In genomic region chr11:32651723-32652122, GRCm38 (mm10) we compare ENCODE assay signal across 27 mouse cellular contexts. TPM values are rescaled to one million over a fixed set of nuclear protein-coding genes. Genes with fewer than 3 reads are reported as not detected.
DNase-seq lines count a peak whose midpoint lies in the region; ATAC-seq lines count a peak whose summit lies in the region.
"Had no signal": no experiment of that assay in that cellular context is flagged by ENCODE, and none has a peak within 500 bp of the region (broad histone marks: within the 10 kb centered on the region; RNA-seq: fewer than 3 reads in every experiment).

No protein-coding gene starts in this region.

- no peaks in the 10 kb centered on the region for H3K9me3 ChIP-seq in kidney, embryonic 16.5 days (ENCODE audit: low read length)
- H3K9me3 ChIP-seq in midbrain, embryonic 11.5 days (ENCODE audit: control insufficient read depth, low read length), result no peaks in the 10 kb centered on the region
- no peaks in the 10 kb centered on the region for H3K9me3 ChIP-seq in midbrain, embryonic 15.5 days
- no peaks in the 10 kb centered on the region for H3K9me3 ChIP-seq in intestine, embryonic 16.5 days (ENCODE audit: control insufficient read depth, low read length)
- H3K9me3 ChIP-seq: embryonic facial prominence, embryonic 12.5 days; embryonic facial prominence, embryonic 15.5 days; heart, embryonic 12.5 days; heart, embryonic 15.5 days; hindbrain, embryonic 10.5 days; hindbrain, embryonic 13.5 days had no signal

- H3K4me1 ChIP-seq in kidney, embryonic 16.5 days (ENCODE audit: insufficient read depth, low read length), result peaks cover 28% of the 10 kb centered on the region
- H3K4me1 ChIP-seq in midbrain, embryonic 11.5 days (ENCODE audit: control insufficient read depth, insufficient read depth, low read length), result no peaks in the 10 kb centered on the region
- 0 out of 2 replicates have a peak, but pooled peaks cover 2% of the 10 kb centered on the region for H3K4me1 ChIP-seq in midbrain, embryonic 15.5 days
- H3K4me1 ChIP-seq in intestine, embryonic 16.5 days (ENCODE audit: control insufficient read depth, insufficient read depth, low read length), result peaks cover 28% of the 10 kb centered on the region
- H3K4me1 ChIP-seq: embryonic facial prominence, embryonic 12.5 days; hindbrain, embryonic 10.5 days had no signal

- no peak for ATAC-seq in kidney, embryonic 16.5 days (ENCODE audit: low FRiP score, low TSS enrichment)
- ATAC-seq in midbrain, embryonic 11.5 days (ENCODE audit: low FRiP score), result no peak
- no peak for ATAC-seq in midbrain, embryonic 15.5 days (replicated peaks)
- peak; percentile 79 for ATAC-seq in intestine, embryonic 16.5 days
- ATAC-seq: CD4-positive, CD25-positive, alpha-beta regulatory T cell, adult 4 months; forebrain, embryonic 14.5 days; forebrain, postnatal 0 days had no signal

- H3K27me3 ChIP-seq in kidney, embryonic 16.5 days (ENCODE audit: insufficient read depth, low read length), result no peaks in the 10 kb centered on the region
- no peaks in the 10 kb centered on the region for H3K27me3 ChIP-seq in midbrain, embryonic 11.5 days (ENCODE audit: control insufficient read depth, insufficient read depth, low read length)
- H3K27me3 ChIP-seq in midbrain, embryonic 15.5 days (replicated peaks), result no peaks in the 10 kb centered on the region
- H3K27me3 ChIP-seq in intestine, embryonic 16.5 days (replicated peaks; ENCODE audit: control insufficient read depth, insufficient read depth, low read length), result no peaks in the 10 kb centered on the region
- H3K27me3 ChIP-seq: embryonic facial prominence, embryonic 12.5 days; embryonic facial prominence, embryonic 15.5 days; heart, embryonic 12.5 days; heart, embryonic 15.5 days; hindbrain, embryonic 13.5 days had no signal

- H3K4me3 ChIP-seq in kidney, embryonic 16.5 days (ENCODE audit: low read length), result no peak overlapping the region
- H3K4me3 ChIP-seq in midbrain, embryonic 11.5 days (ENCODE audit: low read depth, low read length), result no peak overlapping the region
- H3K4me3 ChIP-seq in midbrain, embryonic 15.5 days, result no peak overlapping the region
- no peak overlapping the region for H3K4me3 ChIP-seq in intestine, embryonic 16.5 days (ENCODE audit: low read length)
- H3K4me3 ChIP-seq: embryonic facial prominence, embryonic 12.5 days; embryonic facial prominence, embryonic 15.5 days; gastrocnemius, adult 2 months; heart, embryonic 12.5 days; heart, embryonic 15.5 days; hindbrain, embryonic 10.5 days; hindbrain, embryonic 13.5 days had no signal

- H3K9ac ChIP-seq in kidney, embryonic 16.5 days (replicated peaks; ENCODE audit: low read length), result no peak overlapping the region
- no peak overlapping the region for H3K9ac ChIP-seq in midbrain, embryonic 11.5 days (ENCODE audit: low read length)
- no peak overlapping the region for H3K9ac ChIP-seq in midbrain, embryonic 15.5 days
- no peak overlapping the region for H3K9ac ChIP-seq in intestine, embryonic 16.5 days (ENCODE audit: low read depth, low read length)
- H3K9ac ChIP-seq: embryonic facial prominence, embryonic 12.5 days; embryonic facial prominence, embryonic 15.5 days; forebrain, postnatal 0 days; heart, embryonic 12.5 days; heart, embryonic 15.5 days; hindbrain, embryonic 13.5 days had no signal

- no peaks in the 10 kb centered on the region for H3K36me3 ChIP-seq in kidney, embryonic 16.5 days (ENCODE audit: insufficient read depth, low read length)
- no peaks in the 10 kb centered on the region for H3K36me3 ChIP-seq in midbrain, embryonic 11.5 days (ENCODE audit: control insufficient read depth, insufficient read depth, low read length)
- no peaks in the 10 kb centered on the region for H3K36me3 ChIP-seq in midbrain, embryonic 15.5 days (replicated peaks)
- 0 out of 2 replicates have a peak, but pooled peaks cover 5% of the 10 kb centered on the region for H3K36me3 ChIP-seq in intestine, embryonic 16.5 days (ENCODE audit: control insufficient read depth, insufficient read depth, low read length)
- H3K36me3 ChIP-seq: embryonic facial prominence, embryonic 15.5 days; heart, embryonic 15.5 days had no signal

- H3K4me2 ChIP-seq in kidney, embryonic 16.5 days (replicated peaks; ENCODE audit: low read depth, low read length), result no peak overlapping the region
- H3K4me2 ChIP-seq in midbrain, embryonic 11.5 days, result no peak overlapping the region
- no peak overlapping the region for H3K4me2 ChIP-seq in midbrain, embryonic 15.5 days
- H3K4me2 ChIP-seq in intestine, embryonic 16.5 days (ENCODE audit: low read depth, low read length), result no peak overlapping the region
- H3K4me2 ChIP-seq: embryonic facial prominence, embryonic 12.5 days; embryonic facial prominence, embryonic 15.5 days; heart, embryonic 12.5 days; heart, embryonic 15.5 days; hindbrain, embryonic 13.5 days had no signal

- no peak for DNase-seq in kidney, postnatal 14 days
- peak; percentile 35 for DNase-seq in midbrain, embryonic 11.5 days (ENCODE audit: low spot score, missing footprints)
- no peak for DNase-seq in ovary, postnatal 10 days (ENCODE audit: low spot score)
- no peak for DNase-seq in lung, postnatal 14 days
- DNase-seq: adrenal gland, adult 2 months; adrenal gland, postnatal 14 days; cerebellum, adult 11 months; cerebellum, adult 2 months; cerebellum, adult 9-11 months; cerebellum, postnatal 25 days; forebrain, postnatal 0 days; gastrocnemius, adult 2 months; gastrocnemius, postnatal 14 days; heart, adult 11 months; heart, postnatal 10 days; heart, postnatal 36 days had no signal

- WGBS in kidney, embryonic 16.5 days, result 85% methylated on average over 1 of the region's 1 CpGs
- WGBS in midbrain, embryonic 11.5 days, result 76% methylated on average over 1 of the region's 1 CpGs
- WGBS in midbrain, embryonic 15.5 days, result 93% methylated on average over 1 of the region's 1 CpGs
- 76% methylated on average over 1 of the region's 1 CpGs for WGBS in intestine, embryonic 16.5 days

- peak overlapping the region; percentile 88 for H3K27ac ChIP-seq in kidney, embryonic 16.5 days (ENCODE audit: low read length)
- H3K27ac ChIP-seq in midbrain, embryonic 11.5 days (ENCODE audit: low read depth, low read length), result no peak overlapping the region
- H3K27ac ChIP-seq in midbrain, embryonic 15.5 days, result no peak overlapping the region
- H3K27ac ChIP-seq in intestine, embryonic 16.5 days (ENCODE audit: low read length), result peak overlapping the region; percentile 53
- H3K27ac ChIP-seq: embryonic facial prominence, embryonic 12.5 days; heart, embryonic 15.5 days; hindbrain, embryonic 10.5 days; hindbrain, embryonic 13.5 days had no signal

RNA-seq across cellular contexts. Expression of gene Fbxw11, which starts 9.2 kb away (rescaled TPM):
- 91.3 and 95.2 TPM in 2 replicates for polyA plus RNA-seq in kidney, embryonic 16.5 days (2015; fragmentation: Nextera tagmentation; extraction: Ambion mirVana)
- polyA plus RNA-seq in midbrain, embryonic 11.5 days (2014; fragmentation: Nextera tagmentation; extraction: Ambion mirVana), result 104 TPM in 2 replicates
- polyA plus RNA-seq in midbrain, embryonic 15.5 days (2015; fragmentation: Nextera tagmentation; extraction: Ambion mirVana), result 120 and 126 TPM in 2 replicates
- polyA plus RNA-seq in intestine, embryonic 16.5 days (2015; fragmentation: Nextera tagmentation; extraction: Ambion mirVana), result 59.0 and 59.6 TPM in 2 replicates

Comparison
In these comparisons a context has a peak if more than half of its experiments do, and no peak if none do; other contexts are left out.
1. H3K27ac ChIP-seq: peak in kidney, embryonic 16.5 days (single experiment) and intestine, embryonic 16.5 days (single experiment); none in midbrain, embryonic 11.5 days (single experiment) and midbrain, embryonic 15.5 days (single experiment).